Mouse (Mus musculus) megakaryocyte, embryonic 14.5 days (primary cell): ENCODE data around the gene Cryzl2.

Source experiments
- FLI1 ChIP-seq: IDR thresholded peaks from 2 replicates; pipeline ENCODE4 v1.6.1; 2012; ENCODE audit warnings: low read length, inconsistent platforms, mixed read lengths
- GATA1 ChIP-seq: IDR thresholded peaks from 3 replicates; pipeline ENCODE4 v1.6.1; 2012; ENCODE audit warnings: mixed read lengths, low read length, inconsistent platforms, borderline replicate concordance

DNA sequence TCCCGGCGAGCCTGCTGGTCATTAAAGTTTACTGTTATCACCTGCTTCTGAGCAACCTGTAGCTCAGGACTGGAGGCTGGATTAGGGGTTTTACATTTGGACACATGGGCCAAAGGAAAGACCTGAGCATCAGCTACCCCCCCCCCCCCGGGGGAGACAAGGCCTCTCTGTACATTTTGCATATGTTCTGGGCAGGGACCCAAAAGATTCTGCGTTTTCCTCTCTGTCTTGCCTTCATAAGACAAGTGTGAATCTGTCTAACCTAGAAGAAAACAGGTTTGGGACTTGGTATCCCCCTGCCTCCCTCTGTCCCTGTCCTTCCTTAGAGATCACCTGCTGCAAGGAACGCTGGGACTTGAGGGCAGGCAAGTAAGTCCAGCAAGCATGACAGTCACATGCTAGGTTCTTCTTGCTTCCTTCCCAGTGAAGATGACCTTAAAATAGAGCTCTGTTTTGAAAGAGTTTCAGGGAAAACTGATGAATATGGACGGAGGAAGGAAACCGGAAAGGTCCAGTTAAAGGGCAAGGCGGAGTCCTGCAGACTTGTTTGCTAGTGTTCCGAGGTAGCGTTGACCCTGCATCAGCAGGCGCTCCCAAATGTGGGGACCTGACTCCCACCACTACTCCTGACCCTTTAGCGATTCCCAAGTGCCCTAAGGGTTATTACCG lies 13.6 kb upstream of the Cryzl2 start:
- TF ChIP-seq GATA1: no peak
- TF ChIP-seq FLI1: no peak
